Mouse (Mus musculus): ENCODE data around the gene Btbd1. TPM values are rescaled to one million over a fixed set of nuclear protein-coding genes. Genes with fewer than 3 reads are reported as not detected.

Btbd1 gene
- 204 and 340 TPM in 2 replicates for polyA plus RNA-seq (2012; ENCODE audit: insufficient read depth, insufficient read length, low replicate concordance, missing spikeins)

GRCm38 (mm10) chr7:81829379-81829894 is at the start of gene Btbd1:
TSS of gene Btbd1 (minus strand) at chr7:81829431.
- peak within 1 kb of the TSS; percentile 99 for H3K27ac ChIP-seq (ENCODE audit: insufficient read depth, low read depth, low read length)
- under 1% methylated on average over 58 of the region's 58 CpGs for WGBS
- peak within 1 kb of the TSS; percentile 92 for H3K4me3 ChIP-seq (ENCODE audit: insufficient read depth, low read depth, low read length)
- H3K4me1 ChIP-seq (ENCODE audit: control insufficient read depth, insufficient read depth, low read length): peaks cover 9% of the 10 kb centered on the region; the same call in 1 of the 2 replicates
- no peak for TF ChIP-seq CTCF (IDR thresholded peaks at IDR 0.05; ENCODE audit: insufficient read depth, low read depth, low read length)
- peak; percentile 78 for TF ChIP-seq POLR2A (IDR thresholded peaks at IDR 0.05; ENCODE audit: insufficient read depth, low read depth, low read length)

GRCm38 (mm10) chr7:81875372-81875771 is 46.1 kb upstream of the Btbd1 start:
- Histone ChIP-seq H3K4me3 (ENCODE audit: insufficient read depth, low read depth, low read length) (no peak overlapping the region), H3K27ac (ENCODE audit: insufficient read depth, low read depth, low read length) (no peak overlapping the region), H3K4me1 (ENCODE audit: control insufficient read depth, insufficient read depth, low read length) (peaks cover 4% of the 10 kb centered on the region; the same call in 1 of the 2 replicates)
- 54% methylated on average over 9 of the region's 9 CpGs for WGBS
- TF ChIP-seq CTCF (IDR thresholded peaks at IDR 0.05; ENCODE audit: insufficient read depth, low read depth, low read length): no peak
- no peak for TF ChIP-seq POLR2A (IDR thresholded peaks at IDR 0.05; ENCODE audit: insufficient read depth, low read depth, low read length)

GRCm38 (mm10) chr7:81874636-81875035 is 45.4 kb upstream of the Btbd1 start:
- H3K4me1 ChIP-seq (ENCODE audit: control insufficient read depth, insufficient read depth, low read length): peaks cover 4% of the 10 kb centered on the region; the same call in 1 of the 2 replicates
- 53% methylated on average over 6 of the region's 6 CpGs for WGBS
- H3K4me3 ChIP-seq (ENCODE audit: insufficient read depth, low read depth, low read length): no peak overlapping the region
- TF ChIP-seq POLR2A (IDR thresholded peaks at IDR 0.05; ENCODE audit: insufficient read depth, low read depth, low read length) (no peak), CTCF (IDR thresholded peaks at IDR 0.05; ENCODE audit: insufficient read depth, low read depth, low read length) (no peak)
- no peak overlapping the region for H3K27ac ChIP-seq (ENCODE audit: insufficient read depth, low read depth, low read length)

DNA sequence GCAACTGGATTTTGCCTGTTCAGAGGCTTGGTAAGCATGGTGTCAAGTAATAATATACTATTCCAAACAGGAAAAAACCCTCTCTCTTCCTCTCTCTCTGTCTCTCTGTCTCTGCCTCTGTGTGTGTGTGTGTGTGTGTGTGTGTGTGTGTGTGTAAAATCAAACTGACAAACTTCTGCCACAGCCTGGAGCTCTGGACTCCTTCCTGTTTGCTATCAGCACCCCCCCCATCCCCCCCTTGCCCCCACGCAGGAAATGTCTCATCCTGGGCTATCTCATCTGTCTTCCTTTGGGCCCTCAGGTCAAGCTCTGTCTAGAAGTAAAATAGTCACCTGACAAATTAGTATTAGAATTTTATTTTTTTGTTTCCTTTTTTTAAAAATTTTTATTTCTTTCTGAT is 44.6 kb upstream of the Btbd1 start:
- WGBS: 87% methylated on average over 1 of the region's 1 CpGs
- H3K4me3 ChIP-seq (ENCODE audit: insufficient read depth, low read depth, low read length): no peak overlapping the region
- peaks cover 4% of the 10 kb centered on the region; the same call in 1 of the 2 replicates for H3K4me1 ChIP-seq (ENCODE audit: control insufficient read depth, insufficient read depth, low read length)
- TF ChIP-seq POLR2A (IDR thresholded peaks at IDR 0.05; ENCODE audit: insufficient read depth, low read depth, low read length) (no peak), CTCF (IDR thresholded peaks at IDR 0.05; ENCODE audit: insufficient read depth, low read depth, low read length) (no peak)
- no peak overlapping the region for H3K27ac ChIP-seq (ENCODE audit: insufficient read depth, low read depth, low read length)

GRCm38 (mm10) chr7:81872493-81873013 is 43.3 kb upstream of the Btbd1 start:
- Histone ChIP-seq H3K4me1 (ENCODE audit: control insufficient read depth, insufficient read depth, low read length) (peaks cover 5% of the 10 kb centered on the region; the same call in 1 of the 2 replicates), H3K27ac (ENCODE audit: insufficient read depth, low read depth, low read length) (no peak overlapping the region), H3K4me3 (ENCODE audit: insufficient read depth, low read depth, low read length) (no peak overlapping the region)
- TF ChIP-seq CTCF (IDR thresholded peaks at IDR 0.05; ENCODE audit: insufficient read depth, low read depth, low read length): no peak
- no peak for TF ChIP-seq POLR2A (IDR thresholded peaks at IDR 0.05; ENCODE audit: insufficient read depth, low read depth, low read length)
- WGBS: 69% methylated on average over 13 of the region's 13 CpGs

DNA sequence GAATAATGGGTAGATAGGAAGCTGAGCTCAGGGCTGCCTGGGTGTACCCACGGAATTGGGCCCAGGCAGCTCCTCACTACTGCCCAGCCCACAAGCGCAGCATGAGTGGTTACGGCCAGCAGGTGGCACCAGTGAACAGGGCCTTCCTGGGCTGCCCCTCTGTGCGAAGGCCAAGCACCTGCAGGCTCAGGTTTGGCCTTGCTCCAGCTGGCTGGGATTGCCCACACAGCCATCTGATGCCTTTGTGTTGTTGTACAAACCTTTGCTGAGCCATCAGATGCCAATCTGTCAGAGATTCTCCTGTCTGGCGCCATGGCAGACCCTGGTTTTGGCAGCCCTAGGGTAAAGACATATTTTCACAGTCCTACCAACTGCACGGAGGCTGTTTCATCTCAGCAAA is 38.9 kb upstream of the Btbd1 start:
- H3K27ac ChIP-seq (ENCODE audit: insufficient read depth, low read depth, low read length): no peak overlapping the region
- TF ChIP-seq POLR2A (IDR thresholded peaks at IDR 0.05; ENCODE audit: insufficient read depth, low read depth, low read length): no peak
- TF ChIP-seq CTCF (IDR thresholded peaks at IDR 0.05; ENCODE audit: insufficient read depth, low read depth, low read length): peak; percentile 88
- peaks cover 17% of the 10 kb centered on the region for H3K4me1 ChIP-seq (ENCODE audit: control insufficient read depth, insufficient read depth, low read length)
- H3K4me3 ChIP-seq (ENCODE audit: insufficient read depth, low read depth, low read length): no peak overlapping the region
- WGBS: 24% methylated on average over 6 of the region's 6 CpGs

DNA sequence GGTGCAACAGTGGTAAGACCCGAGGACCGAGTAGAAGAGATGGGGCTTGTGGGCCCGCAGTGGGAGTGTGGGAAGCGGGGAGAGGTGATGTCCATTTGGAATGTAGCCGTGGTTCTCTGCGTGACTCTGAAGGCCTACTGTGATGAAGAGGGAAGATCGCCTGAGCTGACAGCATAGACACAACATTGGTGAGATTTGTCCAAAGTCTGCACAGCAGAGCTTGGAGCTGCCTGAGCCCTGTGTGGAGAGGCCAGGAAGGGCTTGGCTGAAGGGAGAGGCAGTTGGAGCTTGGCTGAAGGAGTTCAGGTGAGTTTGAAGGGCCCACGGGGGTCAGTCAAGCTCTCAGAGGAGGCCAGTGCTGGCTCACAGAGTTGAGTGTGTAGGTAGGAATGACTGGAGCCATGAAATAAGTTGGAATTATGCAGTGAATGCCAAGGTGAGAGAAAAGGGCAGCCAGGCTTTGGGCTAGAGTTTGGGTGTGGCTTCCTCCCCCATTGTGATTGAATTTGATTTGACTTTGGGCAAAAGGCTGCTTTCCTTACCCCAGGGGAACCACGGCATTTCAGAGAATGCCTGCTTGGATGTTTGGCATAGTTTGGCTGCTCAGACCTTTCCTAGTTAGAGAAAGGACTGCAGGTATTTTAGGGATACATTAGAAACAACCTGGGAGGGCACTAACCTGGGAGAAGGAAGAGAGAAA is 38.1 kb upstream of the Btbd1 start:
- no peak for TF ChIP-seq CTCF (IDR thresholded peaks at IDR 0.05; ENCODE audit: insufficient read depth, low read depth, low read length)
- H3K27ac ChIP-seq (ENCODE audit: insufficient read depth, low read depth, low read length): no peak overlapping the region
- H3K4me3 ChIP-seq (ENCODE audit: insufficient read depth, low read depth, low read length): no peak overlapping the region
- WGBS: 87% methylated on average over 9 of the region's 9 CpGs
- peaks cover 20% of the 10 kb centered on the region for H3K4me1 ChIP-seq (ENCODE audit: control insufficient read depth, insufficient read depth, low read length)

DNA sequence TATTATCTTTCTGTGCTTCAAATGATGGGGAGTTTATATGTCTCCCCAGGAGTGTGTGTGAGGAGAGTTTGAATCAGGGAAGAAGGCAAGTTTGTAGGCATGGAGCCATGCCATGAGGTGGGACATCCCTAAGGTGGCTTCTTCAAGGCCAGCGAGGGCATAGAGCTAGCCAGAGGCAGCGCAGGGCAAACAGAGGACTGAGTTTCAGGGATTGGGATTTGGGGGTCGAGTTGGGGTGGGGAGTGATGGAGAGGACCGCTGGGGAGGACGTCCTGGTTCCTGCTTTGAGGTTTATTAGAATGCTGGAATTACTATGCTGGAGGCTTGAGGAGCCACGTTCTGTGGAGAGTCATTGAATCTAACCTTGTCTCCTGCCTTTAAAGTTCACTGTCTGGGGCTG is 36.7 kb upstream of the Btbd1 start:
- TF ChIP-seq POLR2A (IDR thresholded peaks at IDR 0.05; ENCODE audit: insufficient read depth, low read depth, low read length): no peak
- no peak for TF ChIP-seq CTCF (IDR thresholded peaks at IDR 0.05; ENCODE audit: insufficient read depth, low read depth, low read length)
- Histone ChIP-seq H3K4me1 (ENCODE audit: control insufficient read depth, insufficient read depth, low read length) (peaks cover 30% of the 10 kb centered on the region), H3K4me3 (ENCODE audit: insufficient read depth, low read depth, low read length) (no peak overlapping the region), H3K27ac (ENCODE audit: insufficient read depth, low read depth, low read length) (no peak overlapping the region)
- 93% methylated on average over 6 of the region's 6 CpGs for WGBS

DNA sequence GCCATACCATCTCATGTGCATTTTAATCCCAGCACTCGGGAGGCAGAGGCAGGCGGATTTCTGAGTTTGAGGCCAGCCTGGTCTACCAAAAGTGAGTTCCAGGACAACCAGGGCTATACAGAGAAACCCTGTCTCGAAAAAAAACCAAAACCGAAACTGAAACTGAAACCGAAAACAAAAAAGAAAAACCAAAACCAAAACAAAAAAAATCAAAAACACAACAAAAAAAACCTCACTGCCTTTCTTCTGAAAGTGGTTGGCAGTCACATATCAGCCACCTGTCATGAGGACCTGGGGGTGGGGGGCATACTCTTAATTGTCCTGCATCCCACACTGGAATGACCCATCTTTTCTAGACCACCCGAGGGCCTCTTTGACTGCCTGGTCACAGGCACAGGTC is 35.3 kb upstream of the Btbd1 start:
- 87% methylated on average over 6 of the region's 6 CpGs for WGBS

More for the DNA sequence above, 35.3 kb upstream of the Btbd1 start:
- no peak for TF ChIP-seq CTCF (IDR thresholded peaks at IDR 0.05; ENCODE audit: insufficient read depth, low read depth, low read length)
- no peak for TF ChIP-seq POLR2A (IDR thresholded peaks at IDR 0.05; ENCODE audit: insufficient read depth, low read depth, low read length)
- Histone ChIP-seq H3K4me1 (ENCODE audit: control insufficient read depth, insufficient read depth, low read length) (peaks cover 41% of the 10 kb centered on the region), H3K27ac (ENCODE audit: insufficient read depth, low read depth, low read length) (no peak overlapping the region), H3K4me3 (ENCODE audit: insufficient read depth, low read depth, low read length) (no peak overlapping the region)
